Mouse (Mus musculus) heart, embryonic 11.5 days (tissue): ENCODE measurements at regions not wholly inside any gene's neighbourhood (a gene's known extent, or its start where the extent isn't known, plus 50 kb on each side); places are given as distances from the start of the nearest gene placed in this dataset.

ENCODE experiments used
- ATAC-seq: fragments of 200-750 bp; cut with Nextera tagmentation; replicated peaks from 2 replicates; pipeline ENCODE4 v1.8.0; 2017; ENCODE audit warnings: moderate library complexity; ENCODE audit not compliant: insufficient number of reproducible peaks, low FRiP score, low TSS enrichment
- H3K27ac ChIP-seq: fragments of 300-500 bp; sonication (generic); 2 replicates; pipeline ENCODE4 v1.5.1; 2014; ENCODE audit warnings: mild to moderate bottlenecking, low read depth, low read length
- H3K27me3 ChIP-seq: fragments of 300-500 bp; sonication (generic); 2 replicates; pipeline ENCODE4 v1.6.1; 2014; ENCODE audit warnings: mild to moderate bottlenecking, low read length, mixed read lengths; ENCODE audit not compliant: control insufficient read depth, insufficient read depth
- H3K36me3 ChIP-seq: fragments of 300-500 bp; sonication (generic); 2 replicates; pipeline ENCODE4 v1.6.1; 2014; ENCODE audit warnings: mild to moderate bottlenecking, low read length, moderate library complexity, mixed read lengths; ENCODE audit not compliant: control insufficient read depth, insufficient read depth
- H3K4me1 ChIP-seq: fragments of 300-500 bp; sonication (generic); 2 replicates; pipeline ENCODE4 v1.6.1; 2014; ENCODE audit warnings: low read length; ENCODE audit not compliant: control insufficient read depth, insufficient read depth
- H3K4me2 ChIP-seq: fragments of 300-500 bp; sonication (generic); 2 replicates; pipeline ENCODE4 v1.6.1; 2014; ENCODE audit warnings: mild to moderate bottlenecking, moderate library complexity
- H3K4me3 ChIP-seq: fragments of 300-500 bp; sonication (generic); 2 replicates; pipeline ENCODE4 v1.5.1; 2014; ENCODE audit warnings: low read depth, low read length
- H3K9ac ChIP-seq: fragments of 300-500 bp; sonication (generic); 2 replicates; pipeline ENCODE4 v1.6.1; 2014; ENCODE audit warnings: mild to moderate bottlenecking, low read depth, low read length, moderate library complexity
- H3K9me3 ChIP-seq: fragments of 300-500 bp; sonication (generic); replicated peaks from 2 replicates; pipeline ENCODE4 v1.6.1; 2016; ENCODE audit warnings: low read length; ENCODE audit not compliant: control insufficient read depth
- WGBS: fragments of 180-500 bp; shearing (Covaris S2); extraction: QIAGEN DNeasy Blood & Tissue Kit; methylation state at CpG from one replicate; pipeline ENCODE4 v1.1.7; 2014; ENCODE audit not compliant: insufficient replicate concordance; 5-methylcytosine and 5-hydroxymethylcytosine counted together

GRCm38 (mm10) chr8:89134058-89134457 is 90.1 kb upstream of the Sall1 start:
- H3K4me3 ChIP-seq = no peak overlapping the region
- 42% methylated on average over 5 of the region's 5 CpGs for WGBS
- H3K4me1 ChIP-seq = 0 out of 2 replicates have a peak, but pooled peaks cover 2% of the 10 kb centered on the region
- H3K4me2 ChIP-seq = no peak overlapping the region
- no peak overlapping the region for H3K9ac ChIP-seq
- ATAC-seq = no peak
- no peaks in the 10 kb centered on the region for H3K36me3 ChIP-seq
- no peak overlapping the region for H3K27ac ChIP-seq
- no peaks in the 10 kb centered on the region for H3K27me3 ChIP-seq
- no peaks in the 10 kb centered on the region for H3K9me3 ChIP-seq

DNA sequence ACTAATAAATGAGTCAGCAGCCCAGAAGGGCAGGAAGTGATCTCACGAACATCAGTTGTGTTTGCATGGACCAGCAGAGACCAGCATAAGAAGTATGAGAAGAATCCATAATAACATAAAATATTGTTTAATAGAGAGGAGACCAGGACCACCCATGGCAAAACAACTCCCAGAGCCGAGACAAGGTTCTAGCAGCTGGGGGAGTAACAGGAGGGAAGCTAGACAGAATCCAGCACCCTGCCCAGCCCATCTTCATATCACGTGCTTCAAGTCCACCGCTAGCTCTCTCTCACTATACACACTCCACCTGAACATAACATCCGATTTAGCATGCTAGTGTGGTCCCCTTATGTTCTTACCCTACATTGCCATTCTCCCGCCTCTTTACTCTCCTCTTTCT is 77.1 kb upstream of the Sall1 start:
- WGBS = 77% methylated on average over 6 of the region's 6 CpGs
- Histone ChIP-seq H3K36me3 (no peaks in the 10 kb centered on the region), H3K4me2 (no peak overlapping the region), H3K9ac (no peak overlapping the region), H3K27me3 (no peaks in the 10 kb centered on the region), H3K27ac (no peak overlapping the region), H3K9me3 (no peaks in the 10 kb centered on the region), H3K4me3 (no peak overlapping the region), H3K4me1 (no peaks in the 10 kb centered on the region)
- no peak for ATAC-seq

DNA sequence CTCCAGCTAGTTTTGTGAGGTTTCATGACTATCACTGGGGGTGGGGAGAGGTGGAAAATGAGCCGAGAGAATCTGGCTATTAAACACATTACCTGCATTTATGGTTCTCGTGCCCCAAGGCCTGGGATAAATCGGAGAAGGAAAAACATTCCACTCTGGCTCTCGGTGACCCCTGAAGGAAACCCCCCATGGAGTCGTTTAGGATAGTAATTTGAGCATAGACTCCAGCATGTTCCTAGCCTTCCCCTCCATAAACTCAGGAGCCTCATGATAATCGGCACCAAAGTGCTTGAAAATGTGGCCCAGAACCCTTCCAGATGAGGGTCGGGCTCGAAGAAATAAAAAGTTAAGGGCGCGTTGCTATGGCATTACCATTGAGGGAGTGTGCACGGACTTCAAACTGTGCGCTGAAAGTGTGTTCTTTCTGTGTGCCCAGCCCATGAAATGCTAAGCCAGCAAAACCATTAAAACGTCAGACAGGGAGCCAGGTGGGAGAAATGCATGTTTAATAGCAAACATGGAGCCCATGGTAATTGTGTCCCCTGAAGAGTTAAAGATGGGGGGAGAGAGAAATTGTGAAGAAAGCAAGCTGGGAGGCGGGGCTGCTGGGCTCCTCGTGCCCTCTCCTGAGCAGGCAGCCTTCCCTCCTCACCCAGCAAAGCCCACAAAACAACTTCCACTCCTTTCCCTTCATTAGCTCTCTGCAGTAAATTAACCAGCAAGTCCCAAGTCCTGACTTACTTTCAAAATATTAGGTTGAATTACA is 64.1 kb upstream of the Sall1 start:
- no peaks in the 10 kb centered on the region for H3K27me3 ChIP-seq
- no peak overlapping the region for H3K4me2 ChIP-seq
- H3K36me3 ChIP-seq = no peaks in the 10 kb centered on the region
- 69% methylated on average over 15 of the region's 15 CpGs for WGBS
- no peak for ATAC-seq
- H3K9ac ChIP-seq = no peak overlapping the region
- H3K9me3 ChIP-seq = no peaks in the 10 kb centered on the region
- no peaks in the 10 kb centered on the region for H3K4me1 ChIP-seq
- no peak overlapping the region for H3K27ac ChIP-seq
- H3K4me3 ChIP-seq = no peak overlapping the region

DNA sequence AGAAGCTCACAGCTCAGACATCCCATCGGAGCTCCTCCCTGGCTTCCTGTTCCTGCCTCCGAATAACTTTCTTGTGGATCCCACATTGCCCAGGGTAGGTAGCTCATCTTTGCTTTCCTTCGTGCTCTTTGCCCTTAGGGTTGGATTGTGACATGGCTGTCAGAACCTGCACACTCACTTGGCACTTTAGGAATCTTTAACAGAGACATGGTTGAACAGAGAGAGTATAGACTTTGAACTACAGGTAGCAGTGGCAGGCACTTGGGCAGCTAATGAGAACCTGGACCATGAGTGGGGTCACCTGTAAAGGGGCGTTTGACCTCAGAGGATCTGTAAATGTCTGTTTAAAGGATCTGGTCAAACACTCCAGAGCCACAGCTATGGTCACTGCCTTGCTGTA is 62.4 kb upstream of the Sall1 start:
- H3K4me1 ChIP-seq = no peaks in the 10 kb centered on the region
- ATAC-seq = no peak
- H3K9ac ChIP-seq = no peak overlapping the region
- H3K36me3 ChIP-seq = no peaks in the 10 kb centered on the region
- H3K4me3 ChIP-seq = no peak overlapping the region
- no peaks in the 10 kb centered on the region for H3K9me3 ChIP-seq
- 78% methylated on average over 4 of the region's 4 CpGs for WGBS
- no peaks in the 10 kb centered on the region for H3K27me3 ChIP-seq
- no peak overlapping the region for H3K4me2 ChIP-seq
- H3K27ac ChIP-seq = no peak overlapping the region

DNA sequence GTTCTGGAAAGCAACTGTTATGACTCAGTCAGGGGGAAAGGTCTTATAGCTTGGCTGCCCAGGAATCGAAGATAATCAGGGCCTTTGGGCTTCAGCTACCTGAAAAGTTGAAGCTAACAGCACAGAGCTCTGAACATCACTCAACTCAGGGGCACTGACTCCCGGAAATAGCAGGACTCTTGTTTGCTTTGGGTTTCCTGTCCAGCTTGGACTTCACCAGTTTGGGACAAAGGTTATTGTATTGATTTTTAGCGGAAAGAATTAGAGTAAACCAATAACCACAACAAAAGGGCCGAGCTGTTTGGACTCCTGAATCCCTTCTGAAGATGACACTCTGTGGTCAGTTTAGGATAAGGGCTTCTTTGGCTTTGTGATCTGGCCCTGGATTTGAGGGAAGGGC is 53.4 kb upstream of the Sall1 start:
- no peaks in the 10 kb centered on the region for H3K36me3 ChIP-seq
- no peak overlapping the region for H3K4me3 ChIP-seq
- no peaks in the 10 kb centered on the region for H3K4me1 ChIP-seq
- ATAC-seq = no peak
- H3K9me3 ChIP-seq = 0 out of 2 replicates have a peak, but pooled peaks cover 3% of the 10 kb centered on the region
- H3K27me3 ChIP-seq = no peaks in the 10 kb centered on the region
- H3K9ac ChIP-seq = no peak overlapping the region
- WGBS = 79% methylated on average over 4 of the region's 4 CpGs
- H3K27ac ChIP-seq = no peak overlapping the region
- H3K4me2 ChIP-seq = no peak overlapping the region
